Mouse (Mus musculus) bone marrow macrophage, adult 2 months (primary cell): ENCODE data around the gene Ctcf.

Experiments
- CTCF ChIP-seq: IDR thresholded peaks from 2 replicates; pipeline ENCODE4 v1.5.1; 2012; ENCODE audit warnings: low read depth, mild to moderate bottlenecking, low read length, moderate library complexity
- POLR2A ChIP-seq: IDR thresholded peaks from 2 replicates; pipeline ENCODE4 v1.6.1; 2012; ENCODE audit warnings: mild to moderate bottlenecking, low read depth, low read length, borderline replicate concordance

- TF ChIP-seq POLR2A (no peak), CTCF (no peak)
Observed at GRCm38 (mm10) chr8:105617451-105618278, 18.7 kb upstream of the Ctcf start.
